Mouse (Mus musculus) liver, embryonic 15.5 days (tissue): ENCODE results near the gene Shank1. TPM values are rescaled to one million over a fixed set of nuclear protein-coding genes. Genes with fewer than 3 reads are reported as not detected.

ENCODE experiments used
- ATAC-seq: fragments of 200-750 bp; cut with Nextera tagmentation; 2 replicates; pipeline ENCODE4 v1.8.0; 2017; ENCODE audit warnings: moderate number of reproducible peaks, mild to moderate bottlenecking, moderate library complexity; ENCODE audit not compliant: insufficient read depth
- H3K27ac ChIP-seq: fragments of 300-500 bp; sonication (generic); replicated peaks from 2 replicates; pipeline ENCODE4 v1.5.1; 2015; ENCODE audit warnings: mild to moderate bottlenecking, inconsistent platforms
- H3K27me3 ChIP-seq: fragments of 300-500 bp; sonication (generic); 2 replicates; pipeline ENCODE4 v1.6.1; 2015; ENCODE audit warnings: mild to moderate bottlenecking, inconsistent platforms
- H3K36me3 ChIP-seq: fragments of 300-500 bp; sonication (generic); replicated peaks from 2 replicates; pipeline ENCODE4 v1.6.1; 2015; ENCODE audit warnings: moderate library complexity, mild to moderate bottlenecking, inconsistent platforms
- H3K4me1 ChIP-seq: fragments of 300-500 bp; sonication (generic); replicated peaks from 2 replicates; pipeline ENCODE4 v1.6.1; 2015; ENCODE audit warnings: inconsistent platforms
- H3K4me2 ChIP-seq: fragments of 300-500 bp; sonication (generic); 2 replicates; pipeline ENCODE4 v1.6.1; 2015; ENCODE audit warnings: moderate library complexity, mild to moderate bottlenecking, inconsistent platforms
- H3K4me3 ChIP-seq: fragments of 300-500 bp; sonication (generic); replicated peaks from 2 replicates; pipeline ENCODE4 v1.5.1; 2015; ENCODE audit warnings: mild to moderate bottlenecking, inconsistent platforms
- H3K9ac ChIP-seq: fragments of 300-500 bp; sonication (generic); 2 replicates; pipeline ENCODE4 v1.6.1; 2015; ENCODE audit warnings: moderate library complexity, mild to moderate bottlenecking, inconsistent platforms
- H3K9me3 ChIP-seq: fragments of 300-500 bp; sonication (generic); replicated peaks from 2 replicates; pipeline ENCODE4 v1.6.1; 2016; ENCODE audit warnings: inconsistent platforms
- WGBS: fragments of 180-500 bp; shearing (Covaris S2); methylation state at CpG from one replicate; pipeline ENCODE4 v1.1.7; 2015; ENCODE audit warnings: mixed read lengths; ENCODE audit not compliant: insufficient replicate concordance; 5-methylcytosine and 5-hydroxymethylcytosine counted together
- polyA plus RNA-seq: library from polyadenylated mRNA; unstranded; fragments of >200 nt; fragmentation: Nextera tagmentation; extraction: Ambion mirVana; gene quantifications from 2 replicates; pipeline ENCODE4 v1.2.1, GENCODE M21; 2015

The Shank1 gene
- polyA plus RNA-seq, 1 experiment from 2014 or later, result 0.05 TPM

GRCm38 (mm10) chr7:44375793-44376192 lies 65.7 kb downstream of the Shank1 start:
- no peak overlapping the region for H3K9ac ChIP-seq
- ATAC-seq, result no peak
- H3K36me3 ChIP-seq, result no peaks in the 10 kb centered on the region
- 66% methylated on average over 3 of the region's 3 CpGs for WGBS
- H3K27me3 ChIP-seq, result peaks cover 16% of the 10 kb centered on the region
- H3K9me3 ChIP-seq, result no peaks in the 10 kb centered on the region
- no peak overlapping the region for H3K27ac ChIP-seq
- H3K4me2 ChIP-seq, result no peak overlapping the region
- H3K4me3 ChIP-seq, result no peak overlapping the region
- H3K4me1 ChIP-seq, result peaks cover 22% of the 10 kb centered on the region

GRCm38 (mm10) chr7:44378290-44378689 lies 68.2 kb downstream of the Shank1 start:
- Histone ChIP-seq H3K4me2 (no peak overlapping the region), H3K4me1 (peaks cover 16% of the 10 kb centered on the region), H3K27me3 (peaks cover 37% of the 10 kb centered on the region), H3K4me3 (no peak overlapping the region), H3K36me3 (no peaks in the 10 kb centered on the region), H3K9me3 (no peaks in the 10 kb centered on the region), H3K27ac (no peak overlapping the region), H3K9ac (no peak overlapping the region)
- 39% methylated on average over 4 of the region's 4 CpGs for WGBS
- no peak for ATAC-seq

GRCm38 (mm10) chr7:44382541-44382940 lies 72.5 kb downstream of the Shank1 start:
- Histone ChIP-seq H3K4me2 (no peak overlapping the region), H3K9me3 (no peaks in the 10 kb centered on the region), H3K36me3 (no peaks in the 10 kb centered on the region), H3K4me1 (peaks cover 3% of the 10 kb centered on the region; the same call in 1 of the 2 replicates), H3K9ac (no peak overlapping the region), H3K4me3 (no peak overlapping the region), H3K27me3 (peaks cover 71% of the 10 kb centered on the region), H3K27ac (no peak overlapping the region)
- WGBS, result 66% methylated on average over 12 of the region's 12 CpGs
- ATAC-seq, result no peak

GRCm38 (mm10) chr7:44383980-44384715 lies 74.1 kb downstream of the Shank1 start, which contains the start of gene Syt3:
Gene Syt3 (plus strand): TSS chr7:44384102.
- peak; percentile 44; the same call in 1 of the 2 replicates for ATAC-seq
- peaks cover 80% of the 10 kb centered on the region for H3K27me3 ChIP-seq
- WGBS, result under 1% methylated on average over 33 of the region's 33 CpGs

GRCm38 (mm10) chr7:44384716-44385059 lies 74.6 kb downstream of the Shank1 start:
- H3K36me3 ChIP-seq, result no peaks in the 10 kb centered on the region

More at GRCm38 (mm10) chr7:44383980-44384715, 74.1 kb downstream of the Shank1 start, which contains the start of gene Syt3:
- no peaks in the 10 kb centered on the region for H3K9me3 ChIP-seq
- peaks cover 3% of the 10 kb centered on the region; the same call in 1 of the 2 replicates for H3K4me1 ChIP-seq
- no peak within 1 kb of the TSS for H3K27ac ChIP-seq
- peak within 1 kb of the TSS; percentile 65 for H3K4me2 ChIP-seq
- no peaks in the 10 kb centered on the region for H3K36me3 ChIP-seq
- no peak within 1 kb of the TSS for H3K9ac ChIP-seq
- peak within 1 kb of the TSS; percentile 32 for H3K4me3 ChIP-seq

GRCm38 (mm10) chr7:44385720-44386119 lies 75.7 kb downstream of the Shank1 start, which contains the start of gene 1700008O03Rik:
Gene 1700008O03Rik (minus strand): TSS chr7:44385820.
- Histone ChIP-seq H3K4me2 (peak within 1 kb of the TSS; percentile 65), H3K4me1 (peaks cover 3% of the 10 kb centered on the region; the same call in 1 of the 2 replicates), H3K27me3 (peaks cover 74% of the 10 kb centered on the region), H3K27ac (no peak within 1 kb of the TSS), H3K4me3 (peak within 1 kb of the TSS; percentile 32), H3K36me3 (no peaks in the 10 kb centered on the region), H3K9ac (no peak within 1 kb of the TSS), H3K9me3 (no peaks in the 10 kb centered on the region)
- ATAC-seq, result no peak
- WGBS, result 54% methylated on average over 12 of the region's 12 CpGs

More at GRCm38 (mm10) chr7:44384716-44385059, 74.6 kb downstream of the Shank1 start:
- H3K4me2 ChIP-seq, result peak overlapping the region; percentile 65
- H3K27me3 ChIP-seq, result peaks cover 78% of the 10 kb centered on the region
- ATAC-seq, result no peak
- H3K4me1 ChIP-seq, result peaks cover 3% of the 10 kb centered on the region; the same call in 1 of the 2 replicates
- 1% methylated on average over 17 of the region's 17 CpGs for WGBS
- H3K27ac ChIP-seq, result no peak overlapping the region
- H3K9me3 ChIP-seq, result no peaks in the 10 kb centered on the region
- peak overlapping the region; percentile 32 for H3K4me3 ChIP-seq
- H3K9ac ChIP-seq, result no peak overlapping the region

- H3K27me3 ChIP-seq, result peaks cover 19% of the 10 kb centered on the region
- no peak overlapping the region for H3K9ac ChIP-seq
- H3K4me2 ChIP-seq, result no peak overlapping the region
- no peaks in the 10 kb centered on the region for H3K9me3 ChIP-seq
- no peak overlapping the region for H3K4me3 ChIP-seq
- WGBS, result 50% methylated on average over 4 of the region's 4 CpGs
- H3K27ac ChIP-seq, result no peak overlapping the region
- no peak for ATAC-seq
- no peaks in the 10 kb centered on the region for H3K4me1 ChIP-seq
- no peaks in the 10 kb centered on the region for H3K36me3 ChIP-seq
These were observed 81.8 kb downstream of the Shank1 start for GRCm38 (mm10) chr7:44391831-44392230.

- H3K9me3 ChIP-seq, result no peaks in the 10 kb centered on the region
- H3K36me3 ChIP-seq, result no peaks in the 10 kb centered on the region
- peaks cover 14% of the 10 kb centered on the region for H3K27me3 ChIP-seq
- WGBS, result 66% methylated on average over 14 of the region's 14 CpGs
- H3K27ac ChIP-seq, result no peak overlapping the region
- H3K9ac ChIP-seq, result no peak overlapping the region
- ATAC-seq, result no peak
- H3K4me1 ChIP-seq, result no peaks in the 10 kb centered on the region
- no peak overlapping the region for H3K4me2 ChIP-seq
- no peak overlapping the region for H3K4me3 ChIP-seq
These were observed 82.3 kb downstream of the Shank1 start for GRCm38 (mm10) chr7:44392341-44392740.

- H3K9ac ChIP-seq, result no peak overlapping the region
- no peak overlapping the region for H3K27ac ChIP-seq
- no peaks in the 10 kb centered on the region for H3K36me3 ChIP-seq
- ATAC-seq, result no peak
- peaks cover 5% of the 10 kb centered on the region; the same call in 1 of the 2 replicates for H3K27me3 ChIP-seq
- H3K4me1 ChIP-seq, result no peaks in the 10 kb centered on the region
- 79% methylated on average over 17 of the region's 17 CpGs for WGBS
- H3K9me3 ChIP-seq, result no peaks in the 10 kb centered on the region
- H3K4me3 ChIP-seq, result no peak overlapping the region
- H3K4me2 ChIP-seq, result no peak overlapping the region
These were observed 83.2 kb downstream of the Shank1 start for GRCm38 (mm10) chr7:44393284-44393683.

- H3K4me3 ChIP-seq, result no peak overlapping the region
- WGBS, result 12% methylated on average over 3 of the region's 3 CpGs
- H3K36me3 ChIP-seq, result no peaks in the 10 kb centered on the region
- no peaks in the 10 kb centered on the region for H3K9me3 ChIP-seq
- no peak overlapping the region for H3K4me2 ChIP-seq
- peaks cover 3% of the 10 kb centered on the region; the same call in 1 of the 2 replicates for H3K27me3 ChIP-seq
- peak; percentile 42; the same call in 1 of the 2 replicates for ATAC-seq
- no peak overlapping the region for H3K9ac ChIP-seq
- no peak overlapping the region for H3K27ac ChIP-seq
- peaks cover 3% of the 10 kb centered on the region; the same call in 1 of the 2 replicates for H3K4me1 ChIP-seq
These were observed 88.5 kb downstream of the Shank1 start for GRCm38 (mm10) chr7:44398570-44398969.

- peaks cover 19% of the 10 kb centered on the region for H3K27me3 ChIP-seq
- no peak overlapping the region for H3K4me3 ChIP-seq
- no peak overlapping the region for H3K4me2 ChIP-seq
- peaks cover 14% of the 10 kb centered on the region for H3K4me1 ChIP-seq
- no peak for ATAC-seq
- no peaks in the 10 kb centered on the region for H3K36me3 ChIP-seq
- WGBS, result 42% methylated on average over 6 of the region's 6 CpGs
- H3K9ac ChIP-seq, result no peak overlapping the region
- no peaks in the 10 kb centered on the region for H3K9me3 ChIP-seq
- no peak overlapping the region for H3K27ac ChIP-seq
These were observed 91.6 kb downstream of the Shank1 start for GRCm38 (mm10) chr7:44401673-44402072.
